Mouse (Mus musculus) MEL (cell line): ENCODE measurements around the gene Marveld2. TPM values are rescaled to one million over a fixed set of nuclear protein-coding genes. Genes with fewer than 3 reads are reported as not detected.

Source experiments
- DNase-seq: peaks from one replicate; pipeline ENCODE4 v3.0.0; 2011; ENCODE audit warnings: low read depth, low spot score
- H3K27ac ChIP-seq: 2 replicates; pipeline ENCODE4 v1.5.1; 2012; ENCODE audit warnings: low read depth, mild to moderate bottlenecking, control low read depth, low read length, moderate library complexity; ENCODE audit not compliant: control insufficient read depth
- H3K27me3 ChIP-seq, 2 experiments: fragments of 150-350 bp in 1 of 2; sonication (generic) in 1 of 2; 2 replicates each; pipeline ENCODE4 v1.6.1; 2012; ENCODE audit warnings: low read length in 2 of 2, mild to moderate bottlenecking in 2 of 2, improper control_type of control experiment in 1 of 2, moderate library complexity in 1 of 2; ENCODE audit not compliant: insufficient read depth in 2 of 2, control insufficient read depth in 1 of 2
- H3K36me3 ChIP-seq, 2 experiments: 2 replicates each; pipeline ENCODE4 v1.6.1; 2012 to 2014; ENCODE audit warnings: low read length in 2 of 2, improper control_type of control experiment in 1 of 2, inconsistent platforms in 1 of 2, mild to moderate bottlenecking in 1 of 2; ENCODE audit not compliant: insufficient read depth in 2 of 2, control insufficient read depth in 1 of 2
- H3K4me1 ChIP-seq, 2 experiments: fragments of 150-350 bp in 1 of 2; sonication (generic) in 1 of 2; 2 replicates each; pipeline ENCODE4 v1.6.1; 2012; ENCODE audit warnings: low read length in 2 of 2, improper control_type of control experiment in 1 of 2, mild to moderate bottlenecking in 1 of 2; ENCODE audit not compliant: insufficient read depth in 2 of 2, control insufficient read depth in 1 of 2
- H3K4me3 ChIP-seq, 2 experiments: fragments of 150-350 bp in 1 of 2; sonication (generic) in 1 of 2; 2 replicates each; pipeline ENCODE4 v1.5.1; 2012; ENCODE audit warnings: low read depth in 2 of 2, low read length in 2 of 2, mild to moderate bottlenecking in 2 of 2, moderate library complexity in 2 of 2, control low read depth in 1 of 2, improper control_type of control experiment in 1 of 2; ENCODE audit not compliant: control insufficient read depth in 1 of 2, insufficient read depth in 1 of 2
- H3K79me2 ChIP-seq: 2 replicates; pipeline ENCODE4 v1.6.1; 2012; ENCODE audit warnings: mild to moderate bottlenecking, low read length, moderate library complexity; ENCODE audit not compliant: control insufficient read depth, poor library complexity, insufficient read depth
- H3K9ac ChIP-seq: 2 replicates; pipeline ENCODE4 v1.6.1; 2012; ENCODE audit warnings: low read depth, mild to moderate bottlenecking, control low read depth, low read length, moderate library complexity; ENCODE audit not compliant: control insufficient read depth, poor library complexity, severe bottlenecking
- H3K9me3 ChIP-seq: fragments of 150-350 bp; sonication (generic); replicated peaks from 2 replicates; pipeline ENCODE4 v1.6.1; 2012; ENCODE audit warnings: mild to moderate bottlenecking, low read length, improper control_type of control experiment, moderate library complexity; ENCODE audit not compliant: insufficient read depth
- BHLHE40 ChIP-seq: IDR thresholded peaks from 2 replicates; pipeline ENCODE4 v1.6.1; 2012; ENCODE audit warnings: low read depth, mild to moderate bottlenecking, inconsistent platforms, low read length, improper control_type of control experiment, borderline replicate concordance
- CHD1 ChIP-seq: IDR thresholded peaks from 2 replicates; pipeline ENCODE4 v1.6.1; 2012; ENCODE audit warnings: low read depth, mild to moderate bottlenecking, inconsistent platforms, low read length, improper control_type of control experiment
- CHD2 ChIP-seq: IDR thresholded peaks from 2 replicates; pipeline ENCODE4 v1.6.1; 2011; ENCODE audit warnings: low read length, improper control_type of control experiment
- CTCF ChIP-seq, 3 experiments: IDR thresholded peaks in 2 of 3; conservative IDR thresholded peaks in 1 of 3; 2 replicates each; pipeline ENCODE4 v1.5.1; 2011 to 2012; ENCODE audit warnings: low read length in 3 of 3, low read depth in 2 of 3, mild to moderate bottlenecking in 2 of 3, improper control_type of control experiment in 1 of 3, inconsistent platforms in 1 of 3, mixed read lengths in 1 of 3, moderate library complexity in 1 of 3; ENCODE audit not compliant: control insufficient read depth in 1 of 3, insufficient read depth in 1 of 3, poor library complexity in 1 of 3, severe bottlenecking in 1 of 3
- E2F4 ChIP-seq: IDR thresholded peaks from 2 replicates; pipeline ENCODE4 v1.6.1; 2011; ENCODE audit warnings: low read depth, low read length, improper control_type of control experiment, borderline replicate concordance
- ELF1 ChIP-seq: IDR thresholded peaks from 2 replicates; pipeline ENCODE4 v1.6.1; 2014; ENCODE audit warnings: low read depth, mild to moderate bottlenecking, inconsistent platforms, low read length, improper control_type of control experiment, moderate library complexity
- EP300 ChIP-seq, 2 experiments: IDR thresholded peaks; 2 replicates each; pipeline ENCODE4 v1.6.1; 2011; ENCODE audit warnings: improper control_type of control experiment in 2 of 2, low read length in 2 of 2, low read depth in 1 of 2, mild to moderate bottlenecking in 1 of 2
- ETS1 ChIP-seq: IDR thresholded peaks from 2 replicates; pipeline ENCODE4 v1.6.1; 2012; ENCODE audit warnings: low read depth, mild to moderate bottlenecking, inconsistent platforms, low read length, improper control_type of control experiment, moderate library complexity
- GABPA ChIP-seq: IDR thresholded peaks from 2 replicates; pipeline ENCODE4 v1.6.1; 2012; ENCODE audit warnings: low read depth, mild to moderate bottlenecking, inconsistent platforms, low read length, improper control_type of control experiment, moderate library complexity
- HCFC1 ChIP-seq: IDR thresholded peaks from 2 replicates; pipeline ENCODE4 v1.6.1; 2012; ENCODE audit warnings: low read depth, mild to moderate bottlenecking, inconsistent platforms, low read length, improper control_type of control experiment, moderate library complexity
- KAT2A ChIP-seq: conservative IDR thresholded peaks from 2 replicates; pipeline ENCODE4 v1.6.1; 2012; ENCODE audit warnings: low read depth, low read length, improper control_type of control experiment, inconsistent platforms
- MAX ChIP-seq: IDR thresholded peaks from 2 replicates; pipeline ENCODE4 v1.6.1; 2011; ENCODE audit warnings: low read length, improper control_type of control experiment
- MEF2A ChIP-seq: IDR thresholded peaks from 2 replicates; pipeline ENCODE4 v1.6.1; 2014; ENCODE audit warnings: low read depth, mild to moderate bottlenecking, inconsistent platforms, low read length, improper control_type of control experiment; ENCODE audit not compliant: poor library complexity, insufficient replicate concordance, severe bottlenecking; ENCODE audit errors: extremely low read depth
- MXI1 ChIP-seq: IDR thresholded peaks from 2 replicates; pipeline ENCODE4 v1.6.1; 2011; ENCODE audit warnings: mild to moderate bottlenecking, low read depth, low read length, improper control_type of control experiment
- MYB ChIP-seq: IDR thresholded peaks from 2 replicates; pipeline ENCODE4 v1.6.1; 2011; ENCODE audit warnings: mild to moderate bottlenecking, low read depth, low read length, improper control_type of control experiment
- NELFE ChIP-seq: IDR thresholded peaks from 2 replicates; pipeline ENCODE4 v1.6.1; 2011; ENCODE audit warnings: low read depth, low read length, improper control_type of control experiment
- POLR2A ChIP-seq, 2 experiments: IDR thresholded peaks; 2 replicates each; pipeline ENCODE4 v1.6.1; 2011 to 2012; ENCODE audit warnings: low read length in 2 of 2, mild to moderate bottlenecking in 2 of 2, control low read depth in 1 of 2, improper control_type of control experiment in 1 of 2, low read depth in 1 of 2, moderate library complexity in 1 of 2; ENCODE audit not compliant: control insufficient read depth in 1 of 2, insufficient read depth in 1 of 2, poor library complexity in 1 of 2
- POLR2AphosphoS5 ChIP-seq: IDR thresholded peaks from 2 replicates; pipeline ENCODE4 v1.6.1; 2012; ENCODE audit warnings: low read depth, borderline replicate concordance, mild to moderate bottlenecking, inconsistent platforms, low read length, moderate library complexity, mixed read lengths
- RAD21 ChIP-seq: IDR thresholded peaks from 2 replicates; pipeline ENCODE4 v1.6.1; 2011; ENCODE audit warnings: mild to moderate bottlenecking, low read depth, low read length, improper control_type of control experiment
- RCOR1 ChIP-seq: IDR thresholded peaks from 2 replicates; pipeline ENCODE4 v1.6.1; 2012; ENCODE audit warnings: low read depth, mild to moderate bottlenecking, inconsistent platforms, low read length, improper control_type of control experiment
- SIN3A ChIP-seq: IDR thresholded peaks from 2 replicates; pipeline ENCODE4 v1.6.1; 2012; ENCODE audit warnings: low read length, improper control_type of control experiment, inconsistent platforms
- SMC3 ChIP-seq: IDR thresholded peaks from 2 replicates; pipeline ENCODE4 v1.6.1; 2011; ENCODE audit warnings: low read depth, low read length, improper control_type of control experiment
- TAL1 ChIP-seq: IDR thresholded peaks from 2 replicates; pipeline ENCODE4 v1.6.1; 2012; ENCODE audit warnings: mild to moderate bottlenecking, inconsistent platforms, low read length, moderate library complexity, mixed read lengths
- TBP ChIP-seq: IDR thresholded peaks from 2 replicates; pipeline ENCODE4 v1.8.0; 2011; ENCODE audit warnings: low read depth, low read length, improper control_type of control experiment
- UBTF ChIP-seq: IDR thresholded peaks from 2 replicates; pipeline ENCODE4 v1.6.1; 2012; ENCODE audit warnings: low read depth, mild to moderate bottlenecking, inconsistent platforms, low read length, improper control_type of control experiment, moderate library complexity, borderline replicate concordance; ENCODE audit not compliant: insufficient read depth
- USF1 ChIP-seq: IDR thresholded peaks from 2 replicates; pipeline ENCODE4 v1.6.1; 2014; ENCODE audit warnings: low read depth, mild to moderate bottlenecking, inconsistent platforms, low read length, improper control_type of control experiment, moderate library complexity
- USF2 ChIP-seq, 2 experiments: IDR thresholded peaks; 2 replicates each; pipeline ENCODE4 v1.6.1; 2011 to 2012; ENCODE audit warnings: improper control_type of control experiment in 2 of 2, low read length in 2 of 2, borderline replicate concordance in 1 of 2, inconsistent platforms in 1 of 2, low read depth in 1 of 2, mild to moderate bottlenecking in 1 of 2; ENCODE audit not compliant: insufficient read depth in 1 of 2
- ZC3H11A ChIP-seq: IDR thresholded peaks from 2 replicates; pipeline ENCODE4 v1.6.1; 2012; ENCODE audit warnings: low read depth, mild to moderate bottlenecking, inconsistent platforms, low read length, improper control_type of control experiment
- ZKSCAN1 ChIP-seq: IDR thresholded peaks from 2 replicates; pipeline ENCODE4 v1.6.1; 2012; ENCODE audit warnings: low read depth, mild to moderate bottlenecking, inconsistent platforms, low read length, improper control_type of control experiment, moderate library complexity
- ZMIZ1 ChIP-seq: IDR thresholded peaks from 2 replicates; pipeline ENCODE4 v1.6.1; 2012; ENCODE audit warnings: low read depth, mild to moderate bottlenecking, inconsistent platforms, low read length, improper control_type of control experiment, moderate library complexity
- ZNF384 ChIP-seq: IDR thresholded peaks from 2 replicates; pipeline ENCODE4 v1.6.1; 2012; ENCODE audit warnings: low read depth, mild to moderate bottlenecking, inconsistent platforms, low read length, improper control_type of control experiment
- polyA plus RNA-seq, 2 experiments: library from polyadenylated mRNA; stranded (reverse) in 1 of 2; unstranded in 1 of 2; fragments of >175 nt in 1 of 2; fragments of >200 nt in 1 of 2; gene quantifications; 2 replicates each; pipeline versions ENCODE4 v1.2.1 to v1.2.4; 2012; ENCODE audit warnings: low replicate concordance in 2 of 2, low read depth in 1 of 2; ENCODE audit not compliant: insufficient read length in 2 of 2, insufficient read depth in 1 of 2, missing spikeins in 1 of 2
- total RNA-seq: library from RNA; depleted of rRNA; stranded (reverse); fragments of 300-350 nt; gene quantifications from 2 replicates; pipeline ENCODE4 v1.2.3, GENCODE M21; 2012

The Marveld2 gene
- total and polyA plus RNA-seq, 3 experiments, result not detected

DNA sequence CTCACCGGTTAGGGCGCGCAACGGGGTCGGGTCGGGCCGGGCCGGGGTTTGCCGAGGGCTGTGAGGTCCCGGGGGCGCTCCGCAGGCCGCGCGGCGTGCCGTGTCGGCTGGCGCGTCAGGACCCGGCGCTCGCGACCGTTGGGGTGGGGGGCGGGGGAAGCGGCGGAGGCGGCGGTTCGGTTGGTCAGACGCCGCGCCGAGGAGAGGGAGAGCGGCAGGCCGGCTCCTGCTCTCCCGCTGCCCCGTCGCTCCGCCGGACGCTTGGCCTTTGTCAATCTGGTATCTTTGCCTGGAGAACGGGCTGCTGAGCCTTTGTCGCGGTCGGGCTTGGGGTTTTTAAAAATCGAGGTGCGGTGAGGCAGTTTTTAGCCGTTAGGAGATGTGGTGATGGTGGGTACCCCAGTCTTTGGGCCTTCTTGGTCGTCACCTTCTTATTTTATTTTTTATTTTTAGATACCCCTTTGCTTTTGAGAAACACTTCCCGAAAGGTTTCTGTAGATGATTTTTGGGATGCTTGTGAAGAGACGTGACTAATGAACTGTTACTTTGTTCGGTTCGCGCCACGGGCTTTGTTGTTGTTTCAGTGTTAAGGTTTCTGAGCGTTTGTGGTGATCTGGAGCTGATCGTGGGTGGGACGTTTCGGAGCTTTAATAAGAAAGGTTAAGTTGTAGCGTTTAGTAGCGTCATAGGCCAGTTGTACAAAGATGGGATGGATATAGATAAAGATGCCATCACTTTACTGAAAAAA, 34.8 kb upstream of the Marveld2 start, which contains the start of gene Taf9:
Taf9 (plus strand) TSS at position 141 of the 748 bp plus-strand sequence.
- peaks cover 0 to 3% of the 10 kb centered on the region in 2 experiments; a peak in 2 of 4 replicates for H3K4me1 ChIP-seq
- peak within 1 kb of the TSS; percentile 96 for H3K9ac ChIP-seq
- no peaks in the 10 kb centered on the region for H3K27me3 ChIP-seq
- H3K27ac ChIP-seq, result peak within 1 kb of the TSS; percentile 91
- no peaks in the 10 kb centered on the region for H3K9me3 ChIP-seq
- peaks cover 8 to 18% of the 10 kb centered on the region in 2 experiments for H3K36me3 ChIP-seq
- DNase-seq, result no peak
- peak within 1 kb of the TSS; percentile 81 to 83 for H3K4me3 ChIP-seq
- H3K79me2 ChIP-seq, result peaks cover 37% of the 10 kb centered on the region
- TF ChIP-seq ZMIZ1 (0 out of 2 replicates have a peak, but pooled peaks have one; percentile 9), ZNF384 (no peak), MYB (peak; percentile 83), BHLHE40 (no peak), KAT2A (no peak), EP300 (IDR thresholded peaks at IDR 0.05; ENCODE audit: low read depth in 1 of 2, low read length in 2 of 2) (no peak), RCOR1 (no peak), HCFC1 (no peak), MXI1 (no peak; the same call in 1 of the 2 replicates), UBTF (no peak), MEF2A (no peak), ZKSCAN1 (no peak), USF2 (IDR thresholded peaks at IDR 0.05; ENCODE audit: borderline replicate concordance in 1 of 2, insufficient read depth in 1 of 2, low read depth in 1 of 2, low read length in 2 of 2) (no peak), USF1 (no peak; the same call in 1 of the 2 replicates), POLR2AphosphoS5 (no peak), GABPA (no peak), CHD1 (no peak), ELF1 (no peak), ZC3H11A (no peak), E2F4 (0 out of 2 replicates have a peak, but pooled peaks have one; percentile 58), TBP (peak; percentile 10; the same call in 1 of the 2 replicates), TAL1 (no peak), CHD2 (no peak), MAX (no peak), SMC3 (no peak), SIN3A (no peak), ETS1 (no peak), RAD21 (no peak), CTCF (IDR thresholded peaks at IDR 0.05 in 2 of 3, conservative IDR thresholded peaks at IDR 0.05 in 1 of 3; ENCODE audit: control insufficient read depth in 1 of 3, insufficient read depth in 1 of 3, low read depth in 2 of 3, low read length in 3 of 3, poor library complexity in 1 of 3, severe bottlenecking in 1 of 3) (no peak), POLR2A (IDR thresholded peaks at IDR 0.05; ENCODE audit: control insufficient read depth in 1 of 2, insufficient read depth in 1 of 2, low read depth in 1 of 2, low read length in 2 of 2, poor library complexity in 1 of 2) (peak in 1 of 2 experiments; percentile 38; a peak in 2 of 4 replicates), NELFE (peak; percentile 45; the same call in 1 of the 2 replicates)
- TF ChIP-seq, all 39 proteins: peak for 6
